Mouse (Mus musculus) left cerebral cortex, adult 8-10 months (tissue): ENCODE measurements around the gene Fance. TPM values are rescaled to one million over a fixed set of nuclear protein-coding genes. Genes with fewer than 3 reads are reported as not detected.

Experiments
- total RNA-seq, 4 experiments: library from RNA; stranded (reverse); gene quantifications; 2 replicates each; pipeline ENCODE4 v1.2.4; 2022

Gene Fance
- total RNA-seq, 4 experiments from 2014 or later, result 29.4 to 31.2 (median 30.5) TPM

Other genes starting within 250 kb of the Fance start
- gene Tcp11, start 232.9 kb upstream of the Fance start, total RNA-seq, result 1 to 10 TPM in 1 of 4 experiments, under 1 TPM in 3; 0.41 to 1.0 (median 0.56) TPM
- 1 to 10 TPM; 7.2 to 8.6 (median 7.7) TPM for gene Scube3, start 171.4 kb upstream of the Fance start, total RNA-seq
- gene Zfp523, start 136.4 kb upstream of the Fance start, total RNA-seq, result 100 to 1,000 TPM in 3 of 4 experiments, 10 to 100 TPM in 1; 97.7 to 106 (median 102) TPM
- 1 to 10 TPM; 2.8 to 5.5 (median 3.7) TPM for gene Def6, start 105.7 kb upstream of the Fance start, total RNA-seq
- gene Ppard, start 80.8 kb upstream of the Fance start, total RNA-seq, result 10 to 100 TPM; 26.4 to 28.8 (median 27.1) TPM
- gene Rpl10a, start 15.0 kb downstream of the Fance start, total RNA-seq, result 100 to 1,000 TPM; 323 to 368 (median 355) TPM
- 1 to 10 TPM; 2.3 to 4.0 (median 3.0) TPM for gene Tead3, start 37.3 kb downstream of the Fance start, total RNA-seq
- gene Tulp1, start 51.7 kb downstream of the Fance start, total RNA-seq, result under 1 TPM in 1 of 4 experiments, not detected in 3; 0.27 TPM
- 10 to 100 TPM; 34.6 to 56.0 (median 46.5) TPM for gene Fkbp5, start 204.0 kb downstream of the Fance start, total RNA-seq
- gene Armc12, start 217.3 kb downstream of the Fance start, total RNA-seq, result not detected
- not detected for gene Clpsl2, start 235.9 kb downstream of the Fance start, total RNA-seq
- gene Clps, start 247.2 kb downstream of the Fance start, total RNA-seq, result not detected